19 mouse cellular contexts compared by ENCODE assay signal in the genomic region with DNA sequence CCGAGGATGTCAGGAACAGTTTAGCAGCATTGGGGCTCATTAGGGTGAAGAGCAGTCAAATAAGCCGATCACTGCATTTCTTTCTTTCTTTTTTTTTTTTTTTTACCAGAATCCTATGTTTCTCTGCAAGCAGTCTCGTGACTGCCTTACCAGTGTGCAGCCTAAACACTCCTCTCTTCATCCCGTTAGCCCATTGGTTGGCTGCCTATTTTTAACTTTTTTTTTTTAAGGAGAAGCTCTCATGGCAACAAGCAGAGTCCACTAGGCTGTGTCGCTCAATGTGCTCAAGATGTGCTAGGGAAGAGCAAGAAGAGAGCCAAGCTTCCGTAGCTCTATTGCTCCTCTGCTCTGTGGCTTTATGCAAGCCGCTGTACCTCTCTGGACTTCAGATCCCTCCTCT.
"Had no signal": no experiment of that assay in that cellular context is flagged by ENCODE, and none has a peak within 500 bp of the region (broad histone marks: within the 10 kb centered on the region; RNA-seq: fewer than 3 reads in every experiment).

No protein-coding gene starts in this region.

- ATAC-seq: lung, postnatal 0 days; midbrain, embryonic 13.5 days; midbrain, embryonic 15.5 days had no signal

- H3K9ac ChIP-seq: lung, embryonic 15.5 days; midbrain, embryonic 13.5 days; midbrain, embryonic 15.5 days; neural tube, embryonic 12.5 days had no signal

- H3K4me2 ChIP-seq: lung, embryonic 15.5 days; midbrain, embryonic 11.5 days; midbrain, embryonic 13.5 days; midbrain, embryonic 15.5 days; neural tube, embryonic 12.5 days had no signal

- H3K4me1 ChIP-seq: lung, embryonic 15.5 days; megakaryocyte, embryonic 14.5 days; midbrain, embryonic 13.5 days; midbrain, embryonic 15.5 days; neural tube, embryonic 12.5 days had no signal

- H3K36me3 ChIP-seq: lung, embryonic 15.5 days; midbrain, embryonic 13.5 days; midbrain, embryonic 15.5 days; neural tube, embryonic 12.5 days had no signal

- H3K27ac ChIP-seq: lung, embryonic 15.5 days; macrophage; midbrain, embryonic 13.5 days; midbrain, embryonic 15.5 days; neural tube, embryonic 12.5 days had no signal

- DNase-seq: lung, adult 2 months; lung, postnatal 14 days; lung, postnatal 36 days; retina, postnatal 1 day; right cerebral cortex, adult 18-20 months; right cerebral cortex, postnatal 25 days; right cerebral cortex, postnatal 4 days; spleen, adult 18-20 months; thymus, adult 18-20 months; thymus, postnatal 14 days; thymus, postnatal 36 days had no signal

- H3K4me3 ChIP-seq: lung, embryonic 15.5 days; megakaryocyte, embryonic 14.5 days; midbrain, embryonic 13.5 days; midbrain, embryonic 15.5 days; neural tube, embryonic 12.5 days had no signal

- H3K27me3 ChIP-seq: lung, embryonic 15.5 days; megakaryocyte, embryonic 14.5 days; midbrain, embryonic 13.5 days; midbrain, embryonic 15.5 days; neural tube, embryonic 12.5 days had no signal

- H3K9me3 ChIP-seq: lung, embryonic 15.5 days; megakaryocyte, embryonic 14.5 days; midbrain, embryonic 13.5 days; midbrain, embryonic 15.5 days; neural tube, embryonic 12.5 days had no signal
